Mouse (Mus musculus) forebrain, embryonic 13.5 days (tissue): Measurements from ENCODE around the gene Tcp11. TPM values are rescaled to one million over a fixed set of nuclear protein-coding genes. Genes with fewer than 3 reads are reported as not detected.

Experiments
- ATAC-seq: fragments of 200-750 bp; cut with Nextera tagmentation; 2 replicates; pipeline ENCODE4 v1.8.0; 2017
- H3K27ac ChIP-seq: fragments of 300-500 bp; sonication (generic); 2 replicates; pipeline ENCODE4 v1.5.1; 2015; ENCODE audit warnings: inconsistent platforms, mild to moderate bottlenecking, moderate library complexity
- H3K27me3 ChIP-seq: fragments of 300-500 bp; sonication (generic); 2 replicates; pipeline ENCODE4 v1.6.1; 2015; ENCODE audit warnings: mild to moderate bottlenecking, inconsistent platforms
- H3K36me3 ChIP-seq: fragments of 300-500 bp; sonication (generic); 2 replicates; pipeline ENCODE4 v1.6.1; 2015; ENCODE audit warnings: mild to moderate bottlenecking, inconsistent platforms; ENCODE audit not compliant: poor library complexity, severe bottlenecking
- H3K4me1 ChIP-seq: fragments of 300-500 bp; sonication (generic); 2 replicates; pipeline ENCODE4 v1.6.1; 2015; ENCODE audit warnings: inconsistent platforms
- H3K4me2 ChIP-seq: fragments of 300-500 bp; sonication (generic); 2 replicates; pipeline ENCODE4 v1.6.1; 2015; ENCODE audit warnings: inconsistent platforms, mild to moderate bottlenecking, moderate library complexity
- H3K4me3 ChIP-seq: fragments of 300-500 bp; sonication (generic); 2 replicates; pipeline ENCODE4 v1.5.1; 2015; ENCODE audit warnings: mild to moderate bottlenecking, inconsistent platforms
- H3K9ac ChIP-seq: fragments of 300-500 bp; sonication (generic); 2 replicates; pipeline ENCODE4 v1.6.1; 2015; ENCODE audit warnings: mild to moderate bottlenecking, inconsistent platforms
- H3K9me3 ChIP-seq: fragments of 300-500 bp; sonication (generic); replicated peaks from 2 replicates; pipeline ENCODE4 v1.6.1; 2016; ENCODE audit warnings: inconsistent platforms
- WGBS: fragments of 180-500 bp; shearing (Covaris S2); methylation state at CpG from one replicate; pipeline ENCODE4 v1.1.7; 2015; 5-methylcytosine and 5-hydroxymethylcytosine counted together
- polyA plus RNA-seq: library from polyadenylated mRNA; unstranded; fragments of >200 nt; fragmentation: Nextera tagmentation; extraction: Ambion mirVana; gene quantifications from 2 replicates; pipeline ENCODE4 v1.2.1, GENCODE M21; 2015

The Tcp11 gene
- polyA plus RNA-seq, 1 experiment from 2014 or later, result 1.4 TPM

DNA sequence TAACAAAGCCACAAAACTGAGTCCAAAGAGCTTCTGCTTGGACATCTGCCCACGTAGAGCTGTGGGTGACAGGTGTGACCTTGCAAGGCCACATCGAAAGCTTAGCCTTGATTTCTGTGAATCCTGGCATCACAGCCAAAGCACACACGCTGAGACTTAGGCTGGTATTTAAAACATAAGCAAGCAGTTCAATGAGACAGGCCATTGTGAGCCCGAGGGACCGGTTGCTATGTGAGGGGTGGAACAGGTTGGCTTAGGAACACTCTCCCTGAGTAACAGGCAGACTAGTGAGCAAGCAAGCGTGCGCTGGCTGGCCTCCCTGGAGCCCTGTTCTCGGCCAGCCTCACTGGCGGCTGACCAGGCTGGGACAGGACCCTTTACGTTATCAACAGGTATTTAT, 58.5 kb downstream of the Tcp11 start:
- Histone ChIP-seq H3K4me3 (no peak overlapping the region), H3K9ac (no peak overlapping the region; the same call in 1 of the 2 replicates), H3K27me3 (no peaks in the 10 kb centered on the region), H3K4me1 (peaks cover 84% of the 10 kb centered on the region), H3K9me3 (no peaks in the 10 kb centered on the region), H3K36me3 (no peaks in the 10 kb centered on the region), H3K4me2 (no peak overlapping the region), H3K27ac (0 out of 2 replicates have a peak overlapping the region, but pooled peaks have one; percentile 20)
- 68% methylated on average over 10 of the region's 10 CpGs for WGBS
- ATAC-seq, result no peak

GRCm38 (mm10) chr17:28019785-28020696, 60.4 kb downstream of the Tcp11 start:
- peaks cover 67% of the 10 kb centered on the region for H3K4me1 ChIP-seq

GRCm38 (mm10) chr17:28018776-28019175, 61.7 kb downstream of the Tcp11 start:
- no peaks in the 10 kb centered on the region for H3K9me3 ChIP-seq
- H3K27ac ChIP-seq, result 0 out of 2 replicates have a peak overlapping the region, but pooled peaks have one; percentile 5
- no peaks in the 10 kb centered on the region for H3K27me3 ChIP-seq
- WGBS, result 46% methylated on average over 11 of the region's 11 CpGs
- no peak for ATAC-seq
- peaks cover 64% of the 10 kb centered on the region for H3K4me1 ChIP-seq
- no peak overlapping the region for H3K4me2 ChIP-seq
- H3K4me3 ChIP-seq, result no peak overlapping the region
- peak overlapping the region; percentile 38; the same call in 1 of the 2 replicates for H3K9ac ChIP-seq
- no peaks in the 10 kb centered on the region for H3K36me3 ChIP-seq

More at GRCm38 (mm10) chr17:28019785-28020696, 60.4 kb downstream of the Tcp11 start:
- 83% methylated on average over 21 of the region's 21 CpGs for WGBS
- H3K27ac ChIP-seq, result peak overlapping the region; percentile 37
- no peak for ATAC-seq
- H3K27me3 ChIP-seq, result no peaks in the 10 kb centered on the region
- H3K4me3 ChIP-seq, result no peak overlapping the region
- no peaks in the 10 kb centered on the region for H3K9me3 ChIP-seq
- no peaks in the 10 kb centered on the region for H3K36me3 ChIP-seq
- H3K4me2 ChIP-seq, result no peak overlapping the region
- H3K9ac ChIP-seq, result 0 out of 2 replicates have a peak overlapping the region, but pooled peaks have one; percentile 38

DNA sequence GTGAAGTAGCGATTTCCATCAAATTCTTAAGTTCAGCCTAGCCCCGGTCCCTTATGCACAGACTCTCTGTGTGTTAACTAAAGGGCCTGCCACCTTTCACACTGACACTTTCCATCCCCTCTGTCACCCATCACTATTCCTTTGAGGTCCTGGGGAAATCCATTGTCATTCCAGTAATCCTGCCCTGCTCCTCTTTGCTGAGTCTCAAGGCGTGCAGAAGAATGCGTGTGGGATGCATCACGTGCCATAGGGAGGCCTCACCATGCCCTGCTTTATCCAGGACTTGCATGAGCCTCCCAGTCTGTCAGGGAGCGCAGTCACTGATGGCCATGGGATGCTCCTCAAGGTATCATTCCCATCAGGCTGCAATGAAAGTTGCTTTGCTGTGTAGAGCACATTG, 62.1 kb downstream of the Tcp11 start:
- WGBS, result 37% methylated on average over 6 of the region's 6 CpGs
- Histone ChIP-seq H3K27me3 (no peaks in the 10 kb centered on the region), H3K9me3 (no peaks in the 10 kb centered on the region), H3K27ac (0 out of 2 replicates have a peak overlapping the region, but pooled peaks have one; percentile 26), H3K36me3 (no peaks in the 10 kb centered on the region), H3K4me1 (peaks cover 64% of the 10 kb centered on the region), H3K4me2 (no peak overlapping the region), H3K4me3 (no peak overlapping the region), H3K9ac (no peak overlapping the region; the same call in 1 of the 2 replicates)
- ATAC-seq, result no peak; the same call in 1 of the 2 replicates

Other genes starting within 250 kb of the Tcp11 start
- 381 and 396 TPM in 2 replicates for gene Snrpc, start 242.5 kb downstream of the Tcp11 start, polyA plus RNA-seq
- gene Uhrf1bp1, start 224.2 kb downstream of the Tcp11 start, polyA plus RNA-seq, result 4.7 and 5.5 TPM in 2 replicates
- gene Anks1, start 171.3 kb downstream of the Tcp11 start, polyA plus RNA-seq, result 45.2 and 49.8 TPM in 2 replicates
- 83.4 and 87.1 TPM in 2 replicates for gene Taf11, start 170.8 kb downstream of the Tcp11 start, polyA plus RNA-seq
- gene Scube3, start 61.5 kb upstream of the Tcp11 start, polyA plus RNA-seq, result 2.9 and 4.2 TPM in 2 replicates
- gene Zfp523, start 96.5 kb upstream of the Tcp11 start, polyA plus RNA-seq, result 32.7 and 34.5 TPM in 2 replicates
- gene Def6, start 127.1 kb upstream of the Tcp11 start, polyA plus RNA-seq, result 3.3 and 3.6 TPM in 2 replicates
- gene Ppard, start 152.1 kb upstream of the Tcp11 start, polyA plus RNA-seq, result 1.4 and 1.8 TPM in 2 replicates
- 22.6 and 24.6 TPM in 2 replicates for gene Fance, start 232.9 kb upstream of the Tcp11 start, polyA plus RNA-seq
- 444 and 501 TPM in 2 replicates for gene Rpl10a, start 247.8 kb upstream of the Tcp11 start, polyA plus RNA-seq